Mouse (Mus musculus) fibroblast of lung, adult 2 months (primary cell): ENCODE measurements at regions not wholly inside any gene's neighbourhood (a gene's known extent, or its start where the extent isn't known, plus 50 kb on each side); places are given as distances from the start of the nearest gene placed in this dataset.

Source experiments
- DNase-seq: peaks from one replicate; pipeline ENCODE4 v3.0.0-alpha.2; 2011; ENCODE audit warnings: low read depth

DNA sequence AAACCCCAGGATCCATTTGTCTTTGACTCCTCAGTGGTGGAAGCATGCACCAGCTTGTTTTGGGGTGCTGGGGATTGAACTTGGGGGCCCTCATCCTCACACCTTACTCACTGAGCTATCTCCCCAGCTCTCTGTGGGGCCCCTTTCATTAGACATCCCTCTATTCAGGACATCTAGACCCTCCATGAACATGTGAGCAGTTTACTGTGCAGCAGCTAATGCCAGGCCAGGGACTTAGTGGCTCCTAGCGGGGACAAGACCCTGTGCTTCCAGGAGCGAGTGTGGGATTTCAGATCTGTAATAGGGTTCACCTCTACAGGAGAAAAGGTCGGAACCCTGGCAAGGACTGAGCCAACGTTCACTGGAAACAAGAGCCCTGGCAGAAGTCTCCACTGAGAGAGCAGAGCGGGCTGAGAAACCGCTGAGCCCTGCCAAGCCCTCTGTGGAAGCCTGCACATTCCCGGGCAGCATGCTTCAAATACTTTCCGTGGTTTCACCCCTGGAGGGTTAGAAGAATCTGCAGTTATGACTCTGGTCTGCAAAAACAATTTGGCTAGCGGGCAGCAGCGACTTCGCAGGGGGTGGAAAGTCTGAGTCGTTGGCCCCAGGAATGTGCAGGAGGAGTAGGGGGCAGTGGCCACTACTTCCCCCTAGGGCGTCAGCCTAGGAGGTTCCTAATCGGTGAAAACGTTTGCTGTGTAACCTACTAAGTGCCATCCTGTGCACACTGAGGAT is 125.6 kb downstream of the Smad6 start:
- peak; percentile 96 for DNase-seq

DNA sequence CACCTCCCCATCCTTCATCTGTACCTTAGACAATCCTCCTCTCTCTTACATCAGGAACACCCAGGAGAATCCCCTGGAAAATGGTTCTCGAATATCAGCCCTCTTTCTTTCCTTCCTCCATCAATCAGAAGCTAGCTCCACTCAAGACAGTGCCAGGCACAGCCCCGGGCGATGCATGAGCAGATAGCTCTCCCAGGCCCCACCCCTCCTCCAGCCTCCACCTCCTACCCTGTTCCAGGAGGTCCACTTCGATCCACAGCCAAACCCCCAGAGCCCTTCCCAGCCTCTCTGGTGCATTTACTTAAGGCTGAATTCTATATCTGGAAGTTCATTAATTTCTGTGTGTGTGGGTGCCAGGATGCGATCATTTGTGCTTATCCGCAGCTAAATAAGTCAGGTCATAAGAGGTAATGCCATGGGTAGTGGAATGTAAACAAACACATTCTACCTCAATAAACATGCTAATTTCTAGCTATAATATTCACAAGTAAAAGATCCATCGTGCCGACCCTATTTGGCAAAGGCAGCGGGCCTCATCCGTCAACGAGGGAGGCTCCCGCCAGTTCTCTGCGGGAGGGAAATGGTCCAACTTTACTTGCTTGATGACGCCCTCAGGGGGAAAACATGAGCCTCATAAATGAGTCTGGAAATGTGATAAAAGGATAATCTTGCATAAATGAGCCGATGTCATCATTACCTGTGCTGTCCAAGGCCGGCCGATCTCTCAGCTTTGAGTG is 129.5 kb downstream of the Smad6 start:
- no peak for DNase-seq

DNA sequence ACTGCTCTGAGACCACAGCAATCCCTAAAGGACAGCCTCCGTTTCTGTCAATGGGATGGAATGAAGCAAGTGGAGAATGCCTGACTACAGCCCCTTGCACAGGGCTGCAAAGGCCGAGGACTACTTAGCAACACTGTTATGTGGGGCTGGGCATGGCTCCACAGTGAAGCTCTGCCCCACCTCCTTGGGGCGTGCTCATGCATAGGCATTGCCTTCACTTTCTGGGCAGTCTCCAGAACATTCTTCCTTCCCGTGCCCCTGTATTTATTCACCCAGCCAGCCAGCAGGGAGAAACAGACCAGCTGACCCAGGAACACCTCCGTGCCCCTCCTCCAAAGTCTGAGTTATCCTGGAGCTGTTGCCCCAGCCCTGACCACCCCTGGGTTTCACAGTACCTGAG is 131.1 kb downstream of the Smad6 start:
- no peak for DNase-seq

DNA sequence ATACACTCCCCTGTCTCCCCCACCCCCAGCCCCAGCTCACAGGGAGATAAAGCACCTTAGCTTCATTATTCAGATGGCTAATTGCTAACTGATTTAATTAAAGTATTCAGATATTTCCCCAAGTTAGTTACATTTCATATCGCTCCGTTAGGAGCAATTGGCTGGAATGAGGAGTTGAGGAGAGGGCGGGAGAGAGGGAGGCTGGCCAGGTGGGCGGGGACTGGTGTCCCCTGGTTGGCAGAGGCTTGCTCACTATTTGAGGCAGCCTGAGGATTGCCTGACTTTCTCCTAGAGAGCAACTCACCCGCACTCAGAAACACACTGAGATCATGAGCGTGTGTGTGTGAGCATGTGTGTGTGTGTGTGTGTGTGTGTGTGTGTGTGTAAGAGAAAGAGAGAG is 131.8 kb upstream of the Smad3 start:
- DNase-seq: no peak

DNA sequence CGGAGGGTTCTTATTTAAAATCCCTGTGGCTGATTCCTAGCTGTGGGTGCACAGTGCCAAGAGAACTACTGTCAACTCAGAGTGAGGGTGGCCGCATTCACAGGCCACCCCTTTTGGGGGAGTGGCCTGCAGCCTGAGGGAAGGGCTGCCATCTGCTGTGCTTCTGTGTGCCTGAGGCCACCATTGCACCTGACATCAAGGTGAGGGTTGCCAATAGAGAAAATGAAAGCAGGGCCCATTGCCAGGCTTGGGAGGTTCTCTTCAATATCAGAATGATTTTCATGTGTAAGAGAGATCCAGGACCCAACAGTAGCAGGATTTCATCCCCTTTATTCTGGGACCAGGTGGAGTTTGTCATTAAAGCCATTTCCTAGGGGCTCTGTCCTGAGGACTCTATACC is 127.2 kb upstream of the Smad3 start:
- DNase-seq: no peak

DNA sequence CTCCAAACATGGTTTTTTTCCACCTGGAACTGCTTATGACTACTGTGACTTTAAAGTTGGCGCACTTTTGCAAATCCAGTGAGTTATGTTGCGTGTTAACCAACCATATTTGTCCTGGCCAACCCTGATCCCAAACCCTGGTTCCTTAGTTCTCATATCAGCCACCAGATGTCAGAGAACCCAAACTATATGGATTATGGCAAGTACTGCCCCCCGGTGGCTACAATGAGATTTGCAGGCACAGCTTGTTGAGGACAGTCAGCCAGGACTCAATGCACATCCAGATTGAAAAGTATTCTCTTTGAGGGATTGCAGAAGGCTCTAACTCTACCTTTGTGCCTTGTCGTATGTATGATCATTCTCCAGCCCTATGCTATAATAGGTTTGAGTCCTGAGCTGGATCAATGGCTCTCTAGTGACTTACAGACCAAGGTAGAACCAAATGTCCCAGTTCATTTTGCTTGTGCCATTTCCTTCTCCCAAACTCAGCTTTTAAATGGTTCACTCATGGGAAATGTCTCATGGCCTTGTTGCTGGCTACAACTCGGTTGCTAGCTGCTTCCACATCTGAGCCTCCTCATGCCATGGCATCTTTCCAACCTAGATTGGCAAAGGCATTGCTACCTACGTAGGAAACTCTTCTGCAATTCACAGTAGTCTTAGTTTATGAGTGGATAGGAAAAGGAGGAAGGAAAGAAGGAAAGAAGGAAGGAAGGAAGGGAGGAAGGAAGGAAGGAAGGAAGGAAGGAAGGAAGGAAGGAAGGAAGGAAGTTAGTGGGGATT is 126.1 kb upstream of the Smad3 start:
- DNase-seq: no peak

DNA sequence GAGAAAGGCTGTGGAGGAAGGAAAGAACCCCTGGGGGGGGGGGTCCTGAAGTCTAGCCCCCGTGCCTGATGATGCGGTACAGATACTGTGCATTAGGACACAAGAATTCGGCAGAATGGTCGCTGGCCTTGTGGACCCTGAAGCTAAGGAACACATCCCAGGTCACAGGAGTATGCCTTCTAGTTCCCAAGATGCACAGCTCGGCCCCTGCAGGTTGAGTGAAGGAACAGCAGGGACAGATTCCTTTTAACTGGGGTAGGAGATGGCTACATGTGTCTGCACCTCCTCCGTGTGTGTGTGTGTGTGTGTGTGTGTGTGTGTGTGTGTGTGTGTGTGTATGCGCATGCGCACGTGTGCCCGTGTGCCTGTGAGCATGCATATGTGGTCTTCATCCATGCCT is 123.9 kb upstream of the Smad3 start:
- no peak for DNase-seq

DNA sequence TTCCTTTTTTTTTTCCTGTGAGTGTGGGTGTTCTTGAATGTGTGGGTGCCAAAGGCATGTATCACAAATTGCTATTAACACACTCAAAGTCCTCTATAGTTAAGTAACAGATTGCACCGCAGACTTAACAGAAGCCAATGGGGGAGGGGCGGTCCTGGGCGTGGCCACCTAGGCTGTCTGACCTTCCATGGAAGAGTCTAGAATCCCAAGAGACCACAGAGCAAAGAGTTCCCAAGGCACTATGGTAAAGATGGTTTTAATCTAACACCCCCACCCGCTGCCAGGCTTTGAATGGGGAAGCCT is 123.4 kb upstream of the Smad3 start:
- no peak for DNase-seq

DNA sequence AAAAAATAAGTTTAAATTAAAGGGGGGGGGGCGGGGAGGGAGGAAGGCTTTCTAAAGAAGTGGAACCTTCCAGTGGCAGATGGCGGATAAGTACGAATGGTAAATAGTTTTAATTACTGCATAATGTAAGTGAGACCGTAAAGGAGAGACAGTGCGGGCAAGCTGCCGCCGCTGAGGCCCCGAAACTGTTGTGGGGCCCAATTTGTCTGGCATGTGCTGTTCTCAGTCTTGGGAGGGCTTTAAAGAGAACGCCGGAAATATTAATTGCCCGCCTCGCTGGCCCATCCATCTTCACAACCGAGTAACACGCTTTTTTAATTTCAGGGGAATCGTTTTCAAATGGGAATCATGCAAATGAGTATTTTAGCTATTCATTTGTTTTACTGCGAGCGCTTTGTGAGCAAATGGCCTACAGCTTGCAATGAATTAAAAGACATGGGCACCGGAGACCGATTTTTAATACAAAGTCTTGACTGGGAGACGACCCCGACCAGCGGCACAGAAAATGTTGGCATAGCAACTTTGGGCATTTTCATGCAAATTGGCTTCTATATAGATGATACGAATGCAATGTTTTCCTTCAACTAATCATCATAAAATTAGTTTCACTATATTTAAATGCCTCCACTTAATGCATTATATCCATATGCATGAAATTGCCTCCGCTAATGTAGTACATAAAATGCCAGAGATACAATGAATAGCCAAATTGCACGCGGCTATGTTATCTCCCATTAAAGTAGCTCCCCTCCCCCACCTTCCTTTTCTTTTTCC is 122.9 kb upstream of the Smad3 start:
- no peak for DNase-seq

DNA sequence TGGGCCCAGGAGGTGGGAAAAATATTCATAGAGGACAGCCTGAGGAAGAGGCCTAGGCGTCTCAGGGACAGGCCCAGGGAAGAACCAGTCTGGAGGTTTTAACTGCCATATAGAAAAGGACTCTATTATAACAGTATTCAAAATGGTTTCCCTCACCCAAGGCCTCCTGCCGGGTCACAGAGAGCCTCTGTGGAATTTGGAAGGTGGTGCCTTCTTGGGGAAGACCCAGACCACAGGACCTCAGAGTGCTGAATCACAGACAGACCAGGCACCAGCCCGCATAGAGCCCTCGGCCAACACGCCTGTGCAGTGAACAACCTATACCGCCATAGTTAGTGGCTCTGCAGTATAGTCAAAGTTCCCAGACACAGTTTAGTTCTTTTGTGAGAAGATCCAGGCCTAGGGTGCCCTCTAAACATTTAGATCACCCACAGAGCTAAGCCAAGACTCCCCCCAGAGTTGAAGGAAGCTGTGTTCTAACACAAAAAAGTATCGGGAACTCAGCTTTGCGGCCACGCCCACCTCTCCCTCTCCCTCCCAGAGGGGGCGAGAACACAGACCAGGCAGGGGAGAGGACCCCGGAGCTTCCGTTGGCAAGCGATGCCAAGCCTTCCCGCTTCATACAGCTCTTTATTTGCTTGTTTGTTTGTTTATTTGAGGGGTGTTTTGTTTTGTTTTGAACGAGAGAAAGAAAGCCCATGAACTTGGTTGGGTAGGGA is 122.1 kb upstream of the Smad3 start:
- DNase-seq: no peak

DNA sequence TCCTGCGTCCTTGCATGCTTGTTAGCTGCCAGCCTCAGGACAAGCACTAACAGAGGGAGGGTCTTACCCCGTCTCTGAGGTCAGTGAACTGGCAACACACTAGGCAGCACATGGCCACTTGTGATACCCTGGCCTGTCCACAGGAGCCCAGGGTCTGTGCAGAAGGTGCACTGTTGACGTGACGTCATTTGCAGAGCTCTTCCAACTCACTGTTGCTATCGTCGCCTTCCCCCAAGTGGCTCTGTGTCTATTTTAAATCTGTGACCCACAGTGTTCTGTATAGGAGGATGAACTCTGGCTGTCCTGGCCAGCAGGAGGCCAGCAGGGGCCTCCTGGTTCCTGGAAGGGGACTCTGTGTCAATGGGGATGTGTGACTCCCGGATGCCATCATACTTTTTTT is 120.1 kb upstream of the Smad3 start:
- DNase-seq: no peak

DNA sequence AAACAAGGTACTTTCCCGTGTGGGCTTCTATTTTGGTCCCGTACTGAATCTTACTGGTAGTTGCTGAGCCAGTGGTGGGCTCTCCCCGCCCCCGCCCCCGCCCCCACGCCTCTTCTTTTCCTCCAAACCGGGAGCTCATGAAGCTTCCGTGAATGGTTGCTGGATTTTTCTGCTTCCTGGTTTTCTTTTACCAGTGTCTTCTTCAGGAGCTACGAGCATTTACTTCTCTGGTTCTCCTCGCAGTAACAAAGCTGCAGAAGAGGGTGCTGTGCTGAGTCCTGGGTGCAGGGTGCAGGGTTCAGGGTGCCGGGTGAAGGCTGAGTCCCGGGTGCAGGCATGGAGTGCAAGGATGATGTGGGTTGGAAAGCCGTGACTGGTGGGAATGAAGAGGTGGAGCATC is 119.1 kb upstream of the Smad3 start:
- DNase-seq: no peak

DNA sequence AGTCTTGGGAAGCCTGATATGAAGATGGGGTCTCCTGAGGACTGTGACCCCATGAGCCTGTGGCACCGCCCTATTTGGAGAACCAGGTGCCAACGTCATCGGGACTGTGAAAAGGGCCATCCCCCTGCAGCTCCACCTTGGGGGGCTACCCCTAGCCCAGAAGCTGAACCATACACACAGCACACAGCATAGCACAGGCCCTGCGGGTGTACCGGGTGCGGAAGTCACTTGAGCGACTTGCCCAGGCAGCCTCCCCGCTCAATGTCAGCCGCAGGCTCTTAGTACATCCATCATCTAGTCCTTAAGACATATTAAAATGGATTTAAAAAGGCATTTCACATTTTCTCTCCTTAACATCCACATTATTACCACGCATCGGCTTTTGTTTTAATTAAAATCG is 118.2 kb upstream of the Smad3 start:
- DNase-seq: no peak

DNA sequence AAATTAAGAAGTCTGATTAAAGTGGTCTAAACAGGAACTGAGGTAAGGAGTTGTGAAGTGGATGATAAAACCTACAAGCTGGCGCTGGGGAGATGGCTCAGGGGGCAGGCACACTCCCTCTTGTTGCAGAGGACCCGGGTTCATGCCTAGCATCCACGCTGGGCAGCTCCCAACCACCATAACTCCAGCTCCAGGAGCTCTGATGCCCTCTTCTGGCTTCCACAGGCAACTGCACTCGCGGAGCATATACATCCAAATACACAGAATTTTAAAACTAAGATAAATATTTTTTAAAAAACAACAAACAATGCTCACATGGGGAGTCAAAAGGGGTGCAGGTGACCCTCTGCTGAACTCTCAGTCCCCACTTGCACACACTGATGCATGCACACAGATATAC is 117.4 kb upstream of the Smad3 start:
- no peak for DNase-seq

DNA sequence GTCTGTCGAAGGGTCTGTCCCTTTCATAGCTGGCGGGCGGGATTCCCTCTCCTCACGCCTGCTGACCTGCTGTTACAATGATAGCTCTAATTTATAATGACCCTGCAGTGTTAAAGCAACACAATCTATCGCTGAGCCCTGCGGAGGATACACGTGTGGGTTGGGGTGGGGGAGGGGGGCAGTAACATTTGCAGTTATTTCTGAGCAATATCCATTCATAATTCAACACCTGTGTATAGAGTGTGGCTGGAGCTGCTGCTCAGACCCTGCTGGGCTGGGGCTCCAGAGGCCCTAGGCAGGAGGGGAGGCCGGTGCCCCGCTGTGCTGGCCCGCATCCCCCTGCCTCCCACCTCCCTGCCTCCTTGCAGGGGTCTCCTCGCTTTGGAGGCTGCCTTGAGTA is 106.6 kb upstream of the Smad3 start:
- DNase-seq: no peak

DNA sequence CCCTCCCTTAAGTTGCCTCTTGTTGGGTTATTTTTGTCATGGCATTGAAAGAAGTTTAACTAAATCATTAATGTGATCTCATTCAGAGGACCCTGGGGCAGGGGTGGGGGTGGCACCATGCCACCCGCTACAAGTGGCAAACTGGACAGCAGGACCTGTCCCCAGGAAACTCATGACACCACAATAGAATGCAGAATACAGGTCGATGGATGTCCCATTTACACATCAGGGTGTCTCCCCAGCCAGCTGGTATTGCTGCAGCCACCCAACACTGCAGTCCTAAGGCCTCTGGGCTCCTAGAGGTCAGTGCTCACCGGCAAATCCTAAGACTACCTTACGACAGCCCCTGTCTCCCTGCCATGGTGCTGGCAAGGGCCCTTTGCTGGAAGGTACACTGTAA is 105.5 kb upstream of the Smad3 start:
- DNase-seq: no peak

DNA sequence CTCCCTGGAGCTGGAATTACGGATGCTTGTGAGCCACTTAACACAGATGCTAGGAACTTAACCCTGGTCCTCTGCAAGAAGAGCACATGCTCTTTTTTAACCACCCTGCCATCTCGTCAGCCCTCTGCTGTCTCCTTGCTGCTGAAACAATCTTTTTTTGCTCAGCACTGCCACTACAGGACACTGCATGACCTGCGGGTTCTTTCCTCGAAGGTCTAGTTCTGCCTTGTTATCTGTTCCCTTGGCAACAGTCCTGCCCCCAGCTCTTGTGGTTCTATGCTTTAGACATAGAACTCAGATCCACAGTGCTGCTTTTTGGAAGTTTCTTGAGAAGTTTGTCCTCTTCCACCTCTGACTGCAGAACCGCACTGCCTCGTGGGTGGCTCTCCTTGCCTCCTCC is 104.6 kb upstream of the Smad3 start:
- no peak for DNase-seq

DNA sequence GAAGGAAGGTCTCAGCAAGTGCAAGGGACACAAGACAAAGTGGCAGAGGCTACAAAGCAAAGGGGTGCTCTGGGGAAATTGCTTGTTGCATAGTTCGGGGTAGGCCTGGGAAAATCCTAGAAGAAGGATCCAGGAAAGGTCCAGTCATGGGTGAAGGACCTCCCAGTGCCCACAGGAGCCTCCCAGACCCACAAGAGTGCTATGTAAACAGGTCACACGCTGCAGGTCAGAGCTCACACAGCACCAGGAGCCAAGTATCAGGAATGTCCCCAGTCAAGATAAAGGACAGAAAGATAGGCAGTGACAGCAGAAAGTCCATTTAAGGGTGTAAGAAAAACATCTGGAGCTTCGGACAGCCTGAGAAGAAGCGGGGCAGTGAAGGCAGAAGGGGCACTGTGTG is 103.6 kb upstream of the Smad3 start:
- DNase-seq: no peak

DNA sequence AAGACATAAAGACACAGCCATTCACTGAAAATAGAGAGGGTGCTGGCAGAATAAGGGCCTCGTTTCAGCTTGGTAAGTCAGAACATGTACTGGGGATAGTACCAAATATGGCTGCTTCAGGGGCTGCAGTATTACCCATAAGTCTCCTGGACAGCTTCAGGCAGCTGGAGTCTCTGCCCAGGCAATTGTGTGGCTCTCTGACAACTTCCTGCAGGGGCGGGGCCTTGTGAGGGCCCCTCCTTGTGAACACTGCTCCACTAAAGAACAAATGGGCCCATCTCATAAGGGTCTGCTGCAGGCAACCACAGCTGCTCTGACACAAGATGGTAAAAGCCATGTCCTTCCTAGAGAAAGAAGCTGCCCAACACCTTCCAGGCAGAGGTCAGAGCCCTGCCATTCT is 102.4 kb upstream of the Smad3 start:
- DNase-seq: no peak

DNA sequence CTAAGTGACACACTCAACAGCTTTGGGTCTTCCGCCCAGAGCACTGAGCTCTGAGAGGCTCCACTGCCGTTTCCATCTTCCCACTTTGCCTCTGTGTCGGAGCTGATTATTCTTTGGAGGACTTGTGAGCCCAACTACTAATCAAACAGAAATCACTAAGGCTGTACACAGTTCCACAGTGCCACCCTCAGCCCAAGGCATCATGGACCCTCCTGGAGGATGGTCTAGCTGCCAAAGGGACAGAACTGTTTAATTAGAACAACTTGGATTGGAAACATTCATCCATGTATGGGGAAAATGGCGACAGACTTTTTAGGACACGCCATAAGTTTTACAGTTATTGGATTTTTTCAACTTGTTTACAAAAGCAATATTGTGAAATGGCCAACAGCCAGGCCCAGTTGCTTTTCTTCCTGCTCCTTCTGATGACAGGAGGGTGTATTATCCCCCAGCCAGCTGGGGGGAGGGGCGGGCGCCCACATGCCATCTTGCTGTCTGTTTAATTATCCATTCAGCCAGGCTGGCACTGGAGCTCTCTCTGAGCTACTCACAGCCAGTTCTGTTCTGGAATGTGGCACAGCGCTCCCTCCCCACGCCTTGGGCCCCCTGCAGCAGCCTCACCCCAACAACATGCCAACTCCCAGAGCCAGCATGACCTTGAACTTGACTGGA is 98.4 kb upstream of the Smad3 start:
- no peak for DNase-seq

DNA sequence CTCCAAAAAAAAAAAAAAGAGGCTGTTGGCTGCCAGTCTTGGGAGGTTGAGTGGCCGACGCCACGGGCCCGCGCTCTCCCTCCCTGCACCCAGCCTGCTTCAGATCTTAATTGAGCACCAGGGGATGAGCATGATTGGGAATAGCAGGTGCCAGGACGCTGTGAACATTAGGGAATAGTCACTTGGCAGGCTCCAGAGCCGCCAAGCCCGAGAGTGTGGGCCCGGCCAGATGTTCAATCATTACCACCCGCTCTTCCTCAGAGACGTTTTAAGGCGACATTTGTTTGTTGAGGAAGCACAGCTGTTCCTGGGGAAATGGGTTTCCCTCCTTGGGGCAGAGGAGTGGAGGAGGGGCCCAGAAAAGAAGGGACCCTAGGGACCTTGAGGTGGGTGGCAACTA is 94.0 kb upstream of the Smad3 start:
- DNase-seq: no peak
